Mouse (Mus musculus): ENCODE data around the gene Kcnb1. TPM values are rescaled to one million over a fixed set of nuclear protein-coding genes. Genes with fewer than 3 reads are reported as not detected.
A peak's percentile ranks its signal among the peaks of the same experiment; 100 is the strongest.

Kcnb1 gene
- polyA plus RNA-seq, 1 experiment from 2014 or later = 0.60 TPM

GRCm38 (mm10) chr2:167077199-167077962, 112.6 kb downstream of the Kcnb1 start:
- no peak overlapping the region for H3K9ac ChIP-seq
- 0 out of 2 replicates have a peak, but pooled peaks cover 3% of the 10 kb centered on the region for H3K27me3 ChIP-seq
- no peaks in the 10 kb centered on the region for H3K36me3 ChIP-seq
- H3K4me2 ChIP-seq = no peak overlapping the region
- no peak for ATAC-seq (replicated peaks; ENCODE audit: insufficient number of reproducible peaks, insufficient read depth, low FRiP score, low read depth)
- 78% methylated on average over 11 of the region's 11 CpGs for WGBS
- peaks cover 19% of the 10 kb centered on the region for H3K4me1 ChIP-seq (replicated peaks)
- H3K27ac ChIP-seq = no peak overlapping the region
- no peak overlapping the region for H3K4me3 ChIP-seq
- no peaks in the 10 kb centered on the region for H3K9me3 ChIP-seq (replicated peaks)

GRCm38 (mm10) chr2:167076759-167077158, 113.2 kb downstream of the Kcnb1 start:
- peaks cover 20% of the 10 kb centered on the region for H3K4me1 ChIP-seq (replicated peaks)
- no peaks in the 10 kb centered on the region for H3K9me3 ChIP-seq (replicated peaks)
- H3K27ac ChIP-seq = no peak overlapping the region
- H3K27me3 ChIP-seq = 0 out of 2 replicates have a peak, but pooled peaks cover 3% of the 10 kb centered on the region
- WGBS = 77% methylated on average over 2 of the region's 2 CpGs
- no peak overlapping the region for H3K4me2 ChIP-seq
- no peak overlapping the region for H3K9ac ChIP-seq
- H3K36me3 ChIP-seq = no peaks in the 10 kb centered on the region
- ATAC-seq (replicated peaks; ENCODE audit: insufficient number of reproducible peaks, insufficient read depth, low FRiP score, low read depth) = no peak
- no peak overlapping the region for H3K4me3 ChIP-seq

GRCm38 (mm10) chr2:167076352-167076751, 113.6 kb downstream of the Kcnb1 start:
- Histone ChIP-seq H3K4me2 (no peak overlapping the region), H3K36me3 (no peaks in the 10 kb centered on the region), H3K27me3 (0 out of 2 replicates have a peak, but pooled peaks cover 3% of the 10 kb centered on the region), H3K4me1 (replicated peaks) (peaks cover 22% of the 10 kb centered on the region), H3K9me3 (replicated peaks) (no peaks in the 10 kb centered on the region), H3K9ac (no peak overlapping the region), H3K4me3 (no peak overlapping the region), H3K27ac (no peak overlapping the region)
- WGBS = 89% methylated on average over 4 of the region's 4 CpGs
- no peak for ATAC-seq (replicated peaks; ENCODE audit: insufficient number of reproducible peaks, insufficient read depth, low FRiP score, low read depth)

- ATAC-seq (replicated peaks; ENCODE audit: insufficient number of reproducible peaks, insufficient read depth, low FRiP score, low read depth) = no peak
- peaks cover 28% of the 10 kb centered on the region for H3K4me1 ChIP-seq (replicated peaks)
- 89% methylated on average over 5 of the region's 5 CpGs for WGBS
Measured at GRCm38 (mm10) chr2:167074587-167074986, 115.4 kb downstream of the Kcnb1 start.

GRCm38 (mm10) chr2:167071641-167072601, 118.0 kb downstream of the Kcnb1 start:
- 8% methylated on average over 22 of the region's 22 CpGs for WGBS
- Histone ChIP-seq H3K9me3 (replicated peaks) (no peaks in the 10 kb centered on the region), H3K36me3 (no peaks in the 10 kb centered on the region), H3K4me1 (replicated peaks) (peaks cover 14% of the 10 kb centered on the region), H3K9ac (peak overlapping the region; percentile 28), H3K27me3 (no peaks in the 10 kb centered on the region), H3K27ac (no peak overlapping the region), H3K4me3 (peak overlapping the region; percentile 50), H3K4me2 (peak overlapping the region; percentile 80)
- peak; percentile 89 for ATAC-seq (replicated peaks; ENCODE audit: insufficient number of reproducible peaks, insufficient read depth, low FRiP score, low read depth)

More at GRCm38 (mm10) chr2:167074587-167074986, 115.4 kb downstream of the Kcnb1 start:
- no peak overlapping the region for H3K4me2 ChIP-seq
- 0 out of 2 replicates have a peak, but pooled peaks cover 3% of the 10 kb centered on the region for H3K27me3 ChIP-seq
- no peak overlapping the region for H3K4me3 ChIP-seq
- H3K9ac ChIP-seq = no peak overlapping the region
- no peak overlapping the region for H3K27ac ChIP-seq
- no peaks in the 10 kb centered on the region for H3K9me3 ChIP-seq (replicated peaks)
- H3K36me3 ChIP-seq = no peaks in the 10 kb centered on the region

- Histone ChIP-seq H3K4me1 (replicated peaks) (peaks cover 14% of the 10 kb centered on the region), H3K4me2 (peak overlapping the region; percentile 80), H3K27ac (no peak overlapping the region), H3K4me3 (peak overlapping the region; percentile 50), H3K36me3 (peaks cover 2% of the 10 kb centered on the region; the same call in 1 of the 2 replicates), H3K27me3 (no peaks in the 10 kb centered on the region), H3K9me3 (replicated peaks) (no peaks in the 10 kb centered on the region), H3K9ac (peak overlapping the region; percentile 28)
- no peak for ATAC-seq (replicated peaks; ENCODE audit: insufficient number of reproducible peaks, insufficient read depth, low FRiP score, low read depth)
- WGBS = 23% methylated on average over 12 of the region's 12 CpGs
Measured at GRCm38 (mm10) chr2:167071266-167071640, 118.7 kb downstream of the Kcnb1 start.

- Histone ChIP-seq H3K27me3 (no peaks in the 10 kb centered on the region), H3K9ac (no peak overlapping the region), H3K4me1 (replicated peaks) (peaks cover 16% of the 10 kb centered on the region), H3K9me3 (replicated peaks) (no peaks in the 10 kb centered on the region), H3K36me3 (peaks cover 12% of the 10 kb centered on the region), H3K27ac (no peak overlapping the region), H3K4me2 (no peak overlapping the region), H3K4me3 (no peak overlapping the region)
- WGBS = 39% methylated on average over 6 of the region's 6 CpGs
- ATAC-seq (replicated peaks; ENCODE audit: insufficient number of reproducible peaks, insufficient read depth, low FRiP score, low read depth) = no peak
Measured at GRCm38 (mm10) chr2:167070341-167070740, 119.6 kb downstream of the Kcnb1 start.

- Histone ChIP-seq H3K4me3 (no peak overlapping the region), H3K4me1 (replicated peaks) (peaks cover 25% of the 10 kb centered on the region), H3K27ac (no peak overlapping the region), H3K27me3 (no peaks in the 10 kb centered on the region), H3K36me3 (peaks cover 19% of the 10 kb centered on the region), H3K9me3 (replicated peaks) (no peaks in the 10 kb centered on the region), H3K4me2 (no peak overlapping the region), H3K9ac (no peak overlapping the region)
- 46% methylated on average over 6 of the region's 6 CpGs for WGBS
- ATAC-seq (replicated peaks; ENCODE audit: insufficient number of reproducible peaks, insufficient read depth, low FRiP score, low read depth) = no peak
Measured at GRCm38 (mm10) chr2:167067575-167067974, 122.4 kb downstream of the Kcnb1 start.

GRCm38 (mm10) chr2:167066528-167067516, 123.1 kb downstream of the Kcnb1 start:
- H3K36me3 ChIP-seq = peaks cover 19% of the 10 kb centered on the region
- no peaks in the 10 kb centered on the region for H3K27me3 ChIP-seq
- H3K9me3 ChIP-seq (replicated peaks) = no peaks in the 10 kb centered on the region
- no peak overlapping the region for H3K4me3 ChIP-seq
- H3K4me1 ChIP-seq (replicated peaks) = peaks cover 26% of the 10 kb centered on the region
- WGBS = 41% methylated on average over 6 of the region's 6 CpGs
- no peak overlapping the region for H3K4me2 ChIP-seq
- H3K9ac ChIP-seq = no peak overlapping the region
- no peak overlapping the region for H3K27ac ChIP-seq
- ATAC-seq (replicated peaks; ENCODE audit: insufficient number of reproducible peaks, insufficient read depth, low FRiP score, low read depth) = no peak

GRCm38 (mm10) chr2:167066031-167066430, 123.9 kb downstream of the Kcnb1 start:
- ATAC-seq (replicated peaks; ENCODE audit: insufficient number of reproducible peaks, insufficient read depth, low FRiP score, low read depth) = no peak
- H3K36me3 ChIP-seq = peaks cover 19% of the 10 kb centered on the region
- H3K27me3 ChIP-seq = no peaks in the 10 kb centered on the region
- no peak overlapping the region for H3K4me3 ChIP-seq
- no peak overlapping the region for H3K9ac ChIP-seq
- no peak overlapping the region for H3K27ac ChIP-seq
- 80% methylated on average over 1 of the region's 1 CpGs for WGBS
- H3K9me3 ChIP-seq (replicated peaks) = no peaks in the 10 kb centered on the region
- H3K4me1 ChIP-seq (replicated peaks) = peaks cover 29% of the 10 kb centered on the region
- no peak overlapping the region for H3K4me2 ChIP-seq
